Mouse (Mus musculus) ES-E14 (cell line): ENCODE data around the gene Ugt1a7c.

Source experiments
- CHD2 ChIP-seq: IDR thresholded peaks from 2 replicates; pipeline ENCODE4 v1.6.1; 2014; ENCODE audit warnings: mild to moderate bottlenecking, low read depth, low read length, inconsistent platforms
- MAFK ChIP-seq: IDR thresholded peaks from 2 replicates; pipeline ENCODE4 v1.6.1; 2014; ENCODE audit warnings: mild to moderate bottlenecking, low read depth, low read length, inconsistent platforms; ENCODE audit not compliant: insufficient read depth
- ZC3H11A ChIP-seq: IDR thresholded peaks from 2 replicates; pipeline ENCODE4 v1.6.1; 2012; ENCODE audit warnings: low read depth, mild to moderate bottlenecking, inconsistent platforms, low read length, borderline replicate concordance
- ZNF384 ChIP-seq: IDR thresholded peaks from 2 replicates; pipeline ENCODE4 v1.6.1; 2012; ENCODE audit warnings: low read depth, low read length, inconsistent platforms

DNA sequence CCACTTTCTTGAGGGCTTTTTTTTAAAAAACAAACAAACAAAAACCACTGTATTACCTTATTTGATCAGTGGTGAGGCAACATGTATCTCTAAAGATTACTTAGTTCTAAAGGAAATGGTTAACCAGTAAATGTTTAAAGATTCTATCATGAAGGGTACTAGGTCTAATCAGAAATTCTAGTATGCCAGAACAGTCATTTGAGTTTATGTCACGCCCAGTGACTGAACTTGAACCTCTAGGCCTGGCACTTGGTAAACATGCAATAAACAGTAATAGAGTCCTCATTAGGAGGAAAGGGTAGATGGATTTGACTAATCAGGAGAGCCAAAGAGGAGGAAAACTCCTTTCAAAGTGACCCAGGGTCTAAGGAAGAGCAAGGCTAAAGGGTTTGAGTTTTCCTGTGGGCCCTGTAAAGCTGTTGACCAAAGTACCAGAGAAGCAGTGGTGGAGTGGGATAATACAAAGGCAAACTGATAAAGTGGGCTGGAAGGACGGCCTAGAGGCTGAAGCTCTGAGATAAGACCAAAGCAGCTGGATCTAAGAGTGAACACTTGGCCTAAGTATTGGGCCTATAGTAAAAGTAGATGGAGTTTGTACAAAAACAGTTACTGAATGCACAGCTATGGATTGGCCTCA is 112.1 kb downstream of the Ugt1a7c start:
- TF ChIP-seq ZNF384 (no peak), ZC3H11A (no peak), MAFK (no peak), CHD2 (no peak)
